In genomic region chr2:32570698-32571494, GRCm38 (mm10) we compare ENCODE assay signal across 8 mouse cellular contexts. TPM values are rescaled to one million over a fixed set of nuclear protein-coding genes. Genes with fewer than 3 reads are reported as not detected.
DNase-seq lines count a peak whose midpoint lies in the region; ATAC-seq and TF ChIP-seq lines count a peak whose summit lies in the region.

TSS of gene Dpm2 (plus strand) at chr2:32570858.

- peak within 1 kb of the TSS; percentile 85 for H3K4me2 ChIP-seq in kidney, embryonic 14.5 days (replicated peaks; ENCODE audit: low read depth, low read length)
- H3K4me2 ChIP-seq in limb, embryonic 15.5 days = peak within 1 kb of the TSS; percentile 81

- under 1% methylated on average over 36 of the region's 36 CpGs for WGBS in kidney, embryonic 14.5 days
- under 1% methylated on average over 36 of the region's 36 CpGs for WGBS in limb, embryonic 15.5 days

- peak; percentile 92 for DNase-seq in A20 (ENCODE audit: low read depth, low spot score)
- peak; percentile 90 to 92 for DNase-seq in heart, adult 9 months (ENCODE audit: low spot score in 2 of 2)
- DNase-seq in monocyte, adult 2 months (ENCODE audit: low read depth in 1 of 2, low spot score in 2 of 2) = peak; percentile 75 to 80
- DNase-seq in spleen, postnatal 36 days (ENCODE audit: low spot score in 2 of 2) = peak; percentile 89 to 92

- peaks cover 19% of the 10 kb centered on the region for H3K4me1 ChIP-seq in bone marrow macrophage, adult 2 months (ENCODE audit: control insufficient read depth, insufficient read depth, low read length)
- no peaks in the 10 kb centered on the region for H3K4me1 ChIP-seq in embryonic fibroblast, embryonic 13.5 days (ENCODE audit: control insufficient read depth, insufficient read depth, low read length)
- peaks cover 11% of the 10 kb centered on the region for H3K4me1 ChIP-seq in kidney, embryonic 14.5 days (ENCODE audit: control insufficient read depth, insufficient read depth, low read length)
- peaks cover 30% of the 10 kb centered on the region for H3K4me1 ChIP-seq in limb, embryonic 15.5 days

- H3K27me3 ChIP-seq in kidney, embryonic 14.5 days (ENCODE audit: control insufficient read depth, insufficient read depth, low read length) = no peaks in the 10 kb centered on the region; the same call in 1 of the 2 replicates
- 0 out of 2 replicates have a peak, but pooled peaks cover 3% of the 10 kb centered on the region for H3K27me3 ChIP-seq in limb, embryonic 15.5 days

- peak within 1 kb of the TSS; percentile 80 for H3K9ac ChIP-seq in kidney, embryonic 14.5 days (ENCODE audit: low read depth, low read length)
- H3K9ac ChIP-seq in limb, embryonic 15.5 days = peak within 1 kb of the TSS; percentile 79

- TF ChIP-seq POLR2A in bone marrow macrophage, adult 2 months (IDR thresholded peaks at IDR 0.05; ENCODE audit: borderline replicate concordance, low read depth, low read length) = peak; percentile 97
- peak; percentile 97 for TF ChIP-seq POLR2A in embryonic fibroblast, embryonic 13.5 days (IDR thresholded peaks at IDR 0.05; ENCODE audit: low read depth, low read length)

- H3K27ac ChIP-seq in bone marrow macrophage, adult 2 months (ENCODE audit: insufficient read depth, low read depth, low read length) = peak within 1 kb of the TSS; percentile 34
- H3K27ac ChIP-seq in embryonic fibroblast, embryonic 13.5 days (ENCODE audit: insufficient read depth, low read length) = no peak within 1 kb of the TSS; the same call in 1 of the 2 replicates
- peak within 1 kb of the TSS; percentile 42; the same call in 1 of the 2 replicates for H3K27ac ChIP-seq in kidney, embryonic 14.5 days (ENCODE audit: low read depth, low read length)
- H3K27ac ChIP-seq in limb, embryonic 15.5 days = peak within 1 kb of the TSS; percentile 63

- peak within 1 kb of the TSS; percentile 87 for H3K4me3 ChIP-seq in bone marrow macrophage, adult 2 months (ENCODE audit: insufficient read depth, low read length)
- H3K4me3 ChIP-seq in embryonic fibroblast, embryonic 13.5 days (ENCODE audit: insufficient read depth, low read length) = peak within 1 kb of the TSS; percentile 88
- peak within 1 kb of the TSS; percentile 86 for H3K4me3 ChIP-seq in kidney, embryonic 14.5 days (ENCODE audit: low read length)
- H3K4me3 ChIP-seq in limb, embryonic 15.5 days = peak within 1 kb of the TSS; percentile 74

- peaks cover 21% of the 10 kb centered on the region for H3K36me3 ChIP-seq in kidney, embryonic 14.5 days (ENCODE audit: control insufficient read depth, insufficient read depth, low read length)
- peaks cover 42% of the 10 kb centered on the region for H3K36me3 ChIP-seq in limb, embryonic 15.5 days

- no peaks in the 10 kb centered on the region for H3K9me3 ChIP-seq in kidney, embryonic 14.5 days (ENCODE audit: control insufficient read depth, low read length)
- no peaks in the 10 kb centered on the region for H3K9me3 ChIP-seq in limb, embryonic 15.5 days

- no peak; the same call in 1 of the 2 replicates for TF ChIP-seq CTCF in bone marrow macrophage, adult 2 months (IDR thresholded peaks at IDR 0.05; ENCODE audit: low read depth, low read length)
- no peak for TF ChIP-seq CTCF in embryonic fibroblast, embryonic 13.5 days (IDR thresholded peaks at IDR 0.05; ENCODE audit: borderline replicate concordance, insufficient read depth, low read length)

- peak; percentile 81 for ATAC-seq in kidney, embryonic 14.5 days (ENCODE audit: low FRiP score, low TSS enrichment)
- peak; percentile 63 for ATAC-seq in limb, embryonic 15.5 days (ENCODE audit: insufficient number of reproducible peaks, low FRiP score, low TSS enrichment, low read depth)

RNA-seq across cellular contexts. Expression of gene Dpm2, which starts in this region (rescaled TPM):
- 55.6 and 68.0 TPM in 2 replicates for polyA plus RNA-seq in bone marrow macrophage, adult 2 months (2012; ENCODE audit: insufficient read depth, insufficient read length, missing spikeins)
- polyA plus RNA-seq in embryonic fibroblast, embryonic 13.5 days (2011; ENCODE audit: insufficient read length, low read depth, missing spikeins) = 70.1 and 71.9 TPM in 2 replicates
- 105 and 126 TPM in 2 replicates for polyA plus RNA-seq in kidney, embryonic 14.5 days (2014; fragmentation: Nextera tagmentation; extraction: Ambion mirVana)
- 114 and 117 TPM in 2 replicates for polyA plus RNA-seq in limb, embryonic 15.5 days (2015; fragmentation: Nextera tagmentation; extraction: Ambion mirVana)
